ENCODE assay signal across 18 mouse cellular contexts in genomic region chr13:112537065-112537464, GRCm38 (mm10). TPM values are rescaled to one million over a fixed set of nuclear protein-coding genes. Genes with fewer than 3 reads are reported as not detected.
"Had no signal": no experiment of that assay in that cellular context is flagged by ENCODE, and none has a peak within 500 bp of the region (broad histone marks: within the 10 kb centered on the region; RNA-seq: fewer than 3 reads in every experiment).

No protein-coding gene starts in this region.

- ATAC-seq: midbrain, embryonic 13.5 days; midbrain, embryonic 15.5 days had no signal

- H3K4me3 ChIP-seq: liver, embryonic 15.5 days; midbrain, embryonic 13.5 days; midbrain, embryonic 15.5 days; neural tube, embryonic 12.5 days had no signal

- H3K27me3 ChIP-seq: liver, embryonic 15.5 days; midbrain, embryonic 13.5 days; midbrain, embryonic 15.5 days; neural tube, embryonic 12.5 days had no signal

- DNase-seq: lung, adult 18-20 months; lung, embryonic 14.5 days; lung, postnatal 10 days; lung, postnatal 36 days; right cerebral cortex, postnatal 25 days; right cerebral cortex, postnatal 4 days; spleen, adult 18-20 months; thymus, adult 18-20 months; thymus, postnatal 14 days; thymus, postnatal 36 days had no signal

- H3K36me3 ChIP-seq: liver, embryonic 15.5 days; midbrain, embryonic 13.5 days; midbrain, embryonic 15.5 days; neural tube, embryonic 12.5 days had no signal

- H3K4me1 ChIP-seq: midbrain, embryonic 15.5 days; neural tube, embryonic 12.5 days had no signal

- H3K9me3 ChIP-seq: liver, embryonic 15.5 days; midbrain, embryonic 13.5 days; midbrain, embryonic 15.5 days; neural tube, embryonic 12.5 days had no signal

- H3K27ac ChIP-seq: liver, embryonic 15.5 days; macrophage; midbrain, embryonic 13.5 days; midbrain, embryonic 15.5 days; neural tube, embryonic 12.5 days had no signal

- H3K9ac ChIP-seq: liver, embryonic 15.5 days; lung, embryonic 14.5 days; midbrain, embryonic 13.5 days; midbrain, embryonic 15.5 days; neural tube, embryonic 12.5 days had no signal

- H3K4me2 ChIP-seq: liver, embryonic 15.5 days; lung, embryonic 14.5 days; midbrain, embryonic 11.5 days; midbrain, embryonic 13.5 days; midbrain, embryonic 15.5 days; neural tube, embryonic 12.5 days had no signal

RNA-seq across cellular contexts. Expression of gene Il31ra, which starts 57.1 kb away (rescaled TPM):
- polyA plus RNA-seq: lung, embryonic 14.5 days; lung, embryonic 16.5 days; macrophage; midbrain, embryonic 11.5 days; midbrain, embryonic 13.5 days; midbrain, embryonic 15.5 days; small intestine, adult 2 months had no signal
